Mouse (Mus musculus) bone marrow, adult 2 months (tissue): ENCODE results near the gene 4930572O03Rik.
"Not testable (repeated sequence)": the region's sequence is repeated elsewhere in the genome, so short reads cannot be mapped to it uniquely, and the experiment has no call there.

ENCODE experiments used
- CTCF ChIP-seq: fragments of 200-500 bp; IDR thresholded peaks from 2 replicates; pipeline ENCODE4 v1.5.1; 2011; ENCODE audit warnings: low read length, control low read depth; ENCODE audit not compliant: control insufficient read depth, insufficient read depth
- POLR2A ChIP-seq: fragments of 200-500 bp; IDR thresholded peaks from 2 replicates; pipeline ENCODE4 v1.6.1; 2011; ENCODE audit warnings: low read depth, mild to moderate bottlenecking, control low read depth, low read length, borderline replicate concordance; ENCODE audit not compliant: control insufficient read depth

DNA sequence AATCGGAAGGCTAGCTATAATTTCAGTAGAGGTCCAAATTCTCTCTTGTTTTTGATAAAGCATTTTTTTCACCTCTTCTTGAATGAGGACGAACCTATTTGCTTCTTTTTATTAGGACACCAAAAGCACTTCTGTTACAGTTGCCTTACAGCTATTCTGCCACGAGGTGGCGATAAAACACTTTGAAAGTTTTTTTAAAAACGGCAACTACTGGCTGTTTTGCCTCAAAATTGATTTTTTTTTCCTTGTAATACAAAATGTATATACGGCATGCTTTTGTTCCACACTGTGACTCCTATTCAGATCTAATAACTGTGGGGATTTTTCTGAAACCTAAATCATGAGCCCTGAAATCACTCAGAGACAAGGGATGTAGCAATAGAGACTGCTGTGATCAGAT, 11.2 kb downstream of the 4930572O03Rik start:
- TF ChIP-seq CTCF, POLR2A: not testable (repeated sequence)
